Mouse (Mus musculus) midbrain, embryonic 10.5 days (tissue): Measurements from ENCODE around the gene Gm48552. TPM values are rescaled to one million over a fixed set of nuclear protein-coding genes. Genes with fewer than 3 reads are reported as not detected.

Experiments
- DNase-seq: peaks from one replicate; pipeline ENCODE4 v3.0.0-alpha.2; 2017; ENCODE audit warnings: low spot score
- H3K27ac ChIP-seq: fragments of 300-500 bp; sonication (generic); replicated peaks from 2 replicates; pipeline ENCODE4 v1.5.1; 2016; ENCODE audit warnings: mild to moderate bottlenecking
- H3K27me3 ChIP-seq: fragments of 300-500 bp; sonication (generic); 2 replicates; pipeline ENCODE4 v1.6.1; 2016; ENCODE audit warnings: low read depth, mild to moderate bottlenecking; ENCODE audit not compliant: poor library complexity, severe bottlenecking
- H3K36me3 ChIP-seq: fragments of 300-500 bp; sonication (generic); 2 replicates; pipeline ENCODE4 v1.6.1; 2016; ENCODE audit warnings: mild to moderate bottlenecking, moderate library complexity
- H3K4me1 ChIP-seq: fragments of 300-500 bp; sonication (generic); 2 replicates; pipeline ENCODE4 v1.6.1; 2016
- H3K4me3 ChIP-seq: fragments of 300-500 bp; sonication (generic); 2 replicates; pipeline ENCODE4 v1.5.1; 2016; ENCODE audit warnings: mild to moderate bottlenecking, moderate library complexity
- H3K9me3 ChIP-seq: fragments of 300-500 bp; sonication (generic); replicated peaks from 2 replicates; pipeline ENCODE4 v1.6.1; 2016; ENCODE audit warnings: mild to moderate bottlenecking
- WGBS: fragments of 180-500 bp; shearing (Covaris S2); methylation state at CpG from one replicate; pipeline ENCODE4 v1.1.7; 2016; 5-methylcytosine and 5-hydroxymethylcytosine counted together
- polyA plus RNA-seq: library from polyadenylated mRNA; unstranded; fragments of >200 nt; fragmentation: Nextera tagmentation; extraction: Ambion mirVana; gene quantifications from 2 replicates; pipeline ENCODE4 v1.2.1, GENCODE M21; 2016

Gm48552 gene
- polyA plus RNA-seq, 1 experiment from 2014 or later, result 1.7 TPM

DNA sequence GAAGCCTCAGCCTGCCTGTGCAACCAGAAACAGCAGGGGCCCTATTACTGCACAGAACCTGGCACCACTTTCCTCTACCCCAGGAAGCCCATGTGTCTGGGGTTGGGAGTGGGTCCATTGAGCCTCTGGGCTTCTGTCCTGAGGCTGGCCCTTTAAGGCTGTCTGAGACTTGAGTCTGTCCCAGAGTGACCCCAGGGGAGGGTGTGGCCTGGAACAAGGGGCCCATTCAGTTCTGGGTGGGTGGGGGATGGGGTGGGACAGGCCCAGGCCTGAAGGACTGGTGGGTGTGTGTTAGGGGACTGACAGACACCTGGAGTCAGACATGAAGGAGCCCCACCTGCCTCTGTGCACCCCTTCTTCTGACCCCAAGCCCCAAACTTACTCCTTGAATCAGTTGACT, 25.9 kb downstream of the Gm48552 start:
- Histone ChIP-seq H3K27ac (peak overlapping the region; percentile 86), H3K9me3 (no peaks in the 10 kb centered on the region), H3K27me3 (peaks cover 28% of the 10 kb centered on the region), H3K4me3 (peak overlapping the region; percentile 35; the same call in 1 of the 2 replicates), H3K4me1 (peaks cover 93% of the 10 kb centered on the region), H3K36me3 (no peaks in the 10 kb centered on the region)
- no peak for DNase-seq

DNA sequence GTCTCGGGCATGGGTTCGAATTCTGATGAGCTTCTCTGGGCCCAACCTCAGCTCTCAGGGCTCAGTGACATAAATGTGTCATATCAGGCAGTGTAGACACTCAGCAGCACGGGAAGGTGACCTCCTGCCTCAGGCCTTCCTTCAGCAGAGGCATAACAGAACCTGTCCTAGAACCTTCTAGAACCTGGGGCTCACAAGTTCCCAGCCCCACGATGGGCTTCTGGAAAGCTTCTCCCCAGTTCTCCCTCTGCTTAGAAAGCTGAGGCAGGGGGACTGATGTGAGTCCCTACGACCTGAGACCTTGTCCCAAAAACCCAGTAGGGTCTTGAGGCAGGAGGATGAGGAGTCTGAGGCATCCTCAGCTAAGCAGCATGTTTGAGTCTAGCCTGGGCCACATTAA, 26.3 kb downstream of the Gm48552 start:
- peak overlapping the region; percentile 86 for H3K27ac ChIP-seq
- H3K27me3 ChIP-seq, result peaks cover 33% of the 10 kb centered on the region
- 84% methylated on average over 5 of the region's 5 CpGs for WGBS
- peaks cover 89% of the 10 kb centered on the region for H3K4me1 ChIP-seq
- no peak for DNase-seq
- H3K4me3 ChIP-seq, result no peak overlapping the region
- no peaks in the 10 kb centered on the region for H3K9me3 ChIP-seq
- no peaks in the 10 kb centered on the region for H3K36me3 ChIP-seq

DNA sequence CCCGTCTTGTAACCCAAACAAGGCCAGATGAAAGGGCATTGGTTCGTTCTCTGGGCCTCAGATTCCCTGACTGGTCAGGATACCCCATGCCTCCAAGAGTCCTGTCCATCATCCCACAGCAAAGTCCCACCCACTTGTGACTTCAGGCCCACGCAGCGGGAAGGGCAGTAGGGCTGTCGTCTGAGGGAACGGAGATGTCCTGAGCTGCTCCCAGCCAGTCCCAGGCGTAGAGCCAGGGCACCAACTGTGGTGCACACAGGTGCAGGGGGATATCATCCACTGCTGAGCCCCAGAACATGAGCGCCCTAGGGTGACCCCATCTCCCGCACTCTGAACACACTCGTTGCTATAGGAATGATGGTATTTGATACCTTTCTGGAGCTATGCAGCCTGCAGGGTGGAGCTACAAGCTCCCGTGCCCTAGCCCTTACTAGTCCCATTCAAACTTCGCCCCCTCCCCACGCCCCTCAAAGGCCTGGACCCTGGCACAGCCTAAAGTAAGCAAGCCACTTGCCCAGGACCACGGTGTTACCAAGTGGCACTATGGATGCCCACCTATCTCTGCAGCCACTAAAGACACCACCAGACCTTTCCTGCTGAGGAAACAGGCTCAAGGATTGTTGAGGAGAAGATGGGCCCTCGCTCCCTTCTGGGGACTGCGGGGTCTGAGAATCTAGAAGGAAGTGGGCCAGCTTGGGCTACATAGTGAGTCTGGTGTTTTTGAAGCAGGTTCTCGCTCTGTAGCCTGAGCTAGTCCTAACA, 26.9 kb downstream of the Gm48552 start:
- no peaks in the 10 kb centered on the region for H3K36me3 ChIP-seq
- peaks cover 86% of the 10 kb centered on the region for H3K4me1 ChIP-seq
- no peak for DNase-seq
- WGBS, result 66% methylated on average over 17 of the region's 17 CpGs
- peaks cover 39% of the 10 kb centered on the region for H3K27me3 ChIP-seq
- H3K4me3 ChIP-seq, result no peak overlapping the region
- peak overlapping the region; percentile 86 for H3K27ac ChIP-seq
- H3K9me3 ChIP-seq, result no peaks in the 10 kb centered on the region

DNA sequence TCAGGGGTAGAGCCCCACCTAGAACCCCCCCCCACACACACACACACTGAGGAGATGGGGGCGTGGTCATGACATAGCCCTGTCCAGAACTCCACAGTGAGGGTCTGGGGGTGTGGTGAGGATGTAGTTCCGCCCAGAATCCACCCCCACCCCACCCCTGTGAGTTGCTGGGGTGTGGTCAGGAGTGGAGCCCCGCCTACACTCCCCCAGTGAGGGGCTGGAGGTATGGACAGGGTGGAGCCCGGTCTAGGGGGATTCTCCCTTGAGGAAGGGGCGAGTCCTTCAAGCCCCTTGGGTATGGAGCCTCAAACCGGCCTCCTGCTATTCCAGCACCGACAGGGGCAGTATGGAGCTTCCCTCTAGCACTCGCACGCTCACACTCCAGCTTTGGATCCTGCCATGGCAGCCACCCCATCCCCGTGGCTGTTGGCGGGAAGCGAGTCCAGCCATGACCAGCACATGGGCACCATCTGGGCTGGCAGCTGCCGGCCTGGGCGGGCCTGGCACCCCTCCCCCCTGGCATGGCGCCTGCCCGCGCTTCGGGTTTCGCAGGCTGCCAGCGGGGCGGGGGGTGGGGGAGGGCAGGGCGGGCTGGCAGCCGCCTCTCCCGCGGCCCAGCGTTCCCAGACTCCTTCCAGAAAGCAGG, 27.9 kb downstream of the Gm48552 start:
- Histone ChIP-seq H3K36me3 (no peaks in the 10 kb centered on the region), H3K27ac (peak overlapping the region; percentile 86), H3K4me1 (peaks cover 76% of the 10 kb centered on the region), H3K27me3 (peaks cover 48% of the 10 kb centered on the region), H3K4me3 (peak overlapping the region; percentile 59), H3K9me3 (no peaks in the 10 kb centered on the region)
- under 1% methylated on average over 16 of the region's 26 CpGs for WGBS
- peak; percentile 77 for DNase-seq

DNA sequence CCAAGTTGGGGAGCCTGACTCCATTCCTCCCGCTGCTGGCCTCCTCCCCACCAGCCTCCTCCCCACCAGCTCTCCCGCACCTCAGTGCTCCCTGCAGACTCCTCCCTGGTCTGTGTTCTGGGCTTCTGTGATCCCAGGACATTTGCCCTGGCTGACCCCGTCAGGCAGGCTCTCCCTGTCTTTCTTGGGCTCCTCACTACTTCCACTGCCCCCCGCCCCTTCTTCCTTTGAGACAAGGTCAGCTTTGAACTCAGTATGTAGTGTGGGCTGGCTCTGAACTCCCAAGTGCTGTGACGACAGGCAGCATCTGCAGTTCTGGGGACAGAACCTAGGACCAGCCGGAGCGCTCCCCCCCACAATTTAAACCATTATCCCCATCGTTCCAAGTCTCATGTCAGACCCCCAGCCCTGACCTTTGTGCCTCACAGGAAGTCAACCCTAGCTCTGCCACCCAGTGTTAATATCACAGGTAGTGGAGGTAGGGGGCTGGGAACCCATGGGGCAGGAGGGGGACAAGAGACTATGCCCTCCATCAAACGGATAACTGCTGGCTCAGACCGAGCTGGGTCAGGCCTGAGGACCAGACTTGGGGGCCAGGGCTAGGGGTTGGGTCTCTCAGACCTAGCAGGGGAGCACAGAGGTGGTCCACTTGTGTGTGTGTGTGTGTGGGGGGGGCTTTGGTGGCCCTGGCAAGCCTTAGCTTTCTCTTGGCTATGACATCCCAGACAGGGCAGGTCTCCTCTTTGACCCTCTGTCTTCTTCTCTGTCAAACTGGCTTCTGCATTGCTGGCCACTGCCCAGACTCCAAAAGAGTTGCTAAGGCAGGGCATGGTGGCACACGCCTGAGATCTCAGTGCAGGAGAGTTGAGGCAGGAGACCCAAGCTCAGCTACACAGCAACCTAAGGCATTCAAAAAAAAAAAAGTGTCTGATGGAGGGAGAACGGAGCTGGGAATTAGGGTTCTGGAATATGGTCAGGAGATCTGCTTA, 28.7 kb downstream of the Gm48552 start:
- 42% methylated on average over 12 of the region's 12 CpGs for WGBS
- no peaks in the 10 kb centered on the region for H3K36me3 ChIP-seq
- peaks cover 68% of the 10 kb centered on the region for H3K4me1 ChIP-seq
- peak overlapping the region; percentile 59 for H3K4me3 ChIP-seq
- H3K27me3 ChIP-seq, result peaks cover 56% of the 10 kb centered on the region
- no peaks in the 10 kb centered on the region for H3K9me3 ChIP-seq
- DNase-seq, result no peak
- H3K27ac ChIP-seq, result peak overlapping the region; percentile 86

DNA sequence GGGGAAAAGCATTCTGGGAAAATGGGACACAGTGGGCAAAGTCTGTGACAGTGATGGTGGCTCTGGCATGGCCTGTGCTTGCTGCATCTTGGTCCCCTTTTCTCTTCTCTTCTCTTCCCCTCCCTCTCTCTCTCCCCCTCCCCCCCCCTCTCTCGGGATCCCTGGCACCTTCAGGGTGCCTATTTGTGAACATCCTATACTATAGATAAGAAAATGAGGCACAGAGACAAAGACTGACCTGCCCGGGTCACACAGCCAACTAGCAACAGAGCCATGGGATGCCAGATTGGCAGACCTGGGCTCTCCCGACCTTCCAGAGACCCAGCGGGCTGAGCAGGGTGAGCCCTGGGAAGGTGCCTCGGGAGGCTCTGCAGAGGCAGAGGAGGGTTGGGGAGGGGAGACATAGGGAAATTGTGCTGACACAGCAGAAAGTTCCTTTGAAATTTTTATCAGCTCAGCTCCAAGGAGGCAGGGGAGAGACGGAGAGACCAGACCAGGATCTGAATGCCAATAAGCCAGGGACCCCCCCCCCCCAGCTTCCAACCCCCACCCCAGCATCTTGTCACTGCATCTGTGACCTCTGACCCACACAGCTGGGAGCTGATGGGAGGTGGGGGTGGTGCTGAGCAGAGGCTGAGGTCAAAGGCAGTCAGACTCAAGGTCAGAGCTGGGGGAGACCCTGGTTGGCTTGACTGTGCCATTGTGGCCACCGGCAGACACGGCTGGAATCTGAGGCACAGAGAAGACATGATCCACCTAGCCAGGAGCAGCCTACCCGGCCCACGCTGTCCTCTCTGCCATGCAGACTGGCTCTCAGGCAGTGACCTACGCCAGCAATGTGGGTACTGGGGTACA, 29.6 kb downstream of the Gm48552 start:
- Histone ChIP-seq H3K4me3 (no peak overlapping the region), H3K4me1 (peaks cover 59% of the 10 kb centered on the region), H3K27ac (peak overlapping the region; percentile 38; the same call in 1 of the 2 replicates), H3K36me3 (no peaks in the 10 kb centered on the region), H3K27me3 (peaks cover 64% of the 10 kb centered on the region), H3K9me3 (no peaks in the 10 kb centered on the region)
- no peak for DNase-seq
- WGBS, result 48% methylated on average over 11 of the region's 11 CpGs

DNA sequence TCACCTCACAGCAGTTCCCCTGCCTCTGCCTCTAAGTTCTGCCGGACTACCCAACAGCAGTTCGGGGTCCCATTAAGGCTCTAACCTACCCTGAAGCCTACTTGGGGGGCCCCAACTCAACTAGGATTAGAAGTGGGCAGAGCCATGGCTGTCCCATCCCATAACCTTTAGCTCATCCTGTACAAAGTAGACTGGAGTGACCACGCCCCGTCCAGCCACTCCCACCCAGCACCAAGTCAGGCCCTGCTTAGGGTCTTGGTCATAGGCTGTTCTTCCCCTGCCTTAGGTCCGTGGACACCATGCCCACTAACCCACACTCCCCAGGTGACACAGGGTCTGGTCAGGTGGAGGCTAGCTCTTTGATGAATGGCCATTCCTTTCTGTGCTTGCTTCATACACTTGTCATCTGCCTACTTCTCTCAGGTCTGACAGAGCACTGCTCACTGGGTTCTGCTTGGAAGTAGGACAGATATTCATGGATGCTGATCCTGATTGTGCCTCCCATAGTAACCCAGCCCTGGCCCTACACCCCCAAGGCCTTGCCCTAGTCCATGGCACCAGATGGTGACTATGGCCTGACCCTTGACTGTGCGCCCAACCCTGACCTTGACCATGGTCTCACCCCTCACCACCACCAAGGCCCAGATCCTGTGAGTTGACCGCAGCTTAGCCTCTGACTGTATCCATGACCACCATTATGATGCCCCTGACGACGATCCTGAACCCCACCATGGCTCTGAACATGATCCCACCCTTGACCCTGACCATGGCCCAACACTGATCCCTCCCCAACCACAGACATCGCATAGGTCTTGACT, 30.5 kb downstream of the Gm48552 start:
- Histone ChIP-seq H3K4me3 (no peak overlapping the region), H3K27ac (no peak overlapping the region), H3K27me3 (peaks cover 73% of the 10 kb centered on the region), H3K4me1 (peaks cover 55% of the 10 kb centered on the region), H3K36me3 (no peaks in the 10 kb centered on the region), H3K9me3 (no peaks in the 10 kb centered on the region; the same call in 1 of the 2 replicates)
- DNase-seq, result no peak
- 89% methylated on average over 10 of the region's 10 CpGs for WGBS

DNA sequence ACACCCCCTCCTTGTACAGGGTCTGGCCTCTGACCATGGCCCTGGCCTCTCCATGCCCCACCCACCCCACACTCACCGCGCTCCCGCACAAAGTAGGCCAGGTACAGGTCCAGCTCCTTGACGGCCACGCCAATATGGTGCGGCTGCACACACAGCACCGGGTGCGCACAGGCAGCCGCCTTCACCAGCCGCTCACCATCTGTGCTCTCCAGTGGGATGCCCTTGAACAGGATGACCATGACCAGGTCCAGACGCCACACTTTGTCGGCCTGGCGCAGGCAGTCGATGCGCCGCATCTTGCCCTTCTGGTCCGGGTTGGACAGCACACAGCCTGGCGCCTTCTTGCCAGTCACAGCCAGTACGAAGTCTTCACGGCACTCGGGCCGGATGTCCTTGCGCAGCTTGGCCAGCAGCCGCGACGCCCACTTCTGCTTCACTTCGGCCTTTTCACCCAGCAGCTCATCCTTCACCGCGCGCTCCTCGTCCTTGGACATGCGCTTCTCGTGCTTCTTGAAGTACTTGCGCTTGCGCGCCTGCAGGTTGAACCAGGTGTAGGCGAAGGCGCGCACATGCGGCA, 31.5 kb downstream of the Gm48552 start:
- H3K27ac ChIP-seq, result no peak overlapping the region
- H3K4me3 ChIP-seq, result no peak overlapping the region
- WGBS, result 85% methylated on average over 40 of the region's 40 CpGs
- no peaks in the 10 kb centered on the region for H3K36me3 ChIP-seq
- peaks cover 82% of the 10 kb centered on the region for H3K27me3 ChIP-seq
- H3K4me1 ChIP-seq, result peaks cover 55% of the 10 kb centered on the region
- no peaks in the 10 kb centered on the region; the same call in 1 of the 2 replicates for H3K9me3 ChIP-seq
- DNase-seq, result no peak

DNA sequence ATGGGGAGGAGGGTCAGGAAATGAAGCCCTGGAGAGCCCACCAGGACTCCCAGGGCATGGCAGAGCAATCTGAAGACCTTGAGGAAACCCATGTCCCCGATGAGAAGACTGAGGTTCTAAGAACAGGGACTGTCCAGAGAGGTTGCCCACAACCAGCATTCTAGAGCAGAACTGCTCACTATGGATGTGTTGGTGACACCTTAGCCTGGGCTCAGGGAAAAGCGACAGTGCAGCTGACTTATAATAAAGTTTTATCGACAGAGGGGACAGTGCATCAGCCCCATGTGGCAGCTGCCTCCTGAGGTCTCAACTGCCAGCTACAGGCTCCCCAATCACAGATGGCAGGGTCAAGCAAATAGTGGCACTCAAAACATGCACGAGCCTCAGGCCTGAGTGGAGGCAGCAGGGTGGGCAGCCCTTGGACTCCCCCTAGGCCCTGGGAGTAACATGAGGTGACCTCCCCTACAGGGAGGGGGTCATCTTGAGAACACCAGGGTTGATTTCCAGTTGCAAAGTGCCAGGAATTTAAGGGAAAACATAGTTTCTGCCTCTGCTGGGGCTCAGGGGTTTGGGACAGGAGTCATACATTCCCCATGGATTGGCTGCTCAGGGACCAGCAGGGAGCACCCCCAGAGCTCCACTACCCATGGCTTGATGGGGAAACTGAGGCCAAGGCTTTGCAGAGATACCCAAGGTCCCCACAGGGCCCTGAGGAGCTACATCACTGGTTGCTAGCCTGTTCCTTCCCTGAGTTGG, 32.4 kb downstream of the Gm48552 start:
- Histone ChIP-seq H3K27ac (no peak overlapping the region), H3K9me3 (no peaks in the 10 kb centered on the region; the same call in 1 of the 2 replicates), H3K27me3 (peaks cover 92% of the 10 kb centered on the region), H3K4me1 (peaks cover 52% of the 10 kb centered on the region), H3K36me3 (no peaks in the 10 kb centered on the region), H3K4me3 (no peak overlapping the region)
- no peak for DNase-seq
- WGBS, result 83% methylated on average over 4 of the region's 4 CpGs

DNA sequence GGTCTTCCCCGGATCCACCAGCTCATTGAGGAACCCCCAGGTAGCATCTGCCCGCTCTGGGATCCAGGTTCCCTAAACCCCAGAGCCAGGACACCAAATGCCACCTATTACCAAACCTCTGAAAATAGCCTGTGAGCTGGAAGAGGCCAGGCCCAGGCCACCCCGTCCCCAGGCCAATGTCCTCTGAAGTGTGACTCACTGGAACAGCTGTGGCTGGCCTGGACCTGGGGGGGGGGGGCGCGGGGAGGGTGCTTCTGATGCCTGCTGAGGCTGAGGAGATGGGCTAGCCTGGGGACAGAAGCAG, 32.9 kb downstream of the Gm48552 start:
- 76% methylated on average over 5 of the region's 5 CpGs for WGBS
- Histone ChIP-seq H3K4me3 (no peak overlapping the region), H3K27ac (no peak overlapping the region), H3K36me3 (no peaks in the 10 kb centered on the region), H3K4me1 (peaks cover 52% of the 10 kb centered on the region), H3K27me3 (peaks cover 97% of the 10 kb centered on the region), H3K9me3 (no peaks in the 10 kb centered on the region; the same call in 1 of the 2 replicates)
- no peak for DNase-seq
